Mouse (Mus musculus) ES-Bruce4 (cell line): ENCODE measurements around the gene Tpcn1.

ENCODE experiments used
- CTCF ChIP-seq: IDR thresholded peaks from one replicate; pipeline ENCODE4 v1.8.1; 2011; ENCODE audit warnings: low read depth, low read length
- EP300 ChIP-seq: IDR thresholded peaks from 2 replicates; pipeline ENCODE4 v1.6.1; 2011; ENCODE audit warnings: low read depth, low read length; ENCODE audit not compliant: insufficient read depth

GRCm38 (mm10) chr5:120502675-120503143 lies 85.8 kb downstream of the Tpcn1 start:
- TF ChIP-seq EP300 (no peak), CTCF (no peak)
